Mouse (Mus musculus) MEL (cell line): Measurements from ENCODE around the gene Btk. TPM values are rescaled to one million over a fixed set of nuclear protein-coding genes. Genes with fewer than 3 reads are reported as not detected.

Source experiments
- DNase-seq: peaks from one replicate; pipeline ENCODE4 v3.0.0; 2011; ENCODE audit warnings: low read depth, low spot score
- H3K27ac ChIP-seq: 2 replicates; pipeline ENCODE4 v1.5.1; 2012; ENCODE audit warnings: low read depth, mild to moderate bottlenecking, control low read depth, low read length, moderate library complexity; ENCODE audit not compliant: control insufficient read depth
- H3K27me3 ChIP-seq, 2 experiments: fragments of 150-350 bp in 1 of 2; sonication (generic) in 1 of 2; 2 replicates each; pipeline ENCODE4 v1.6.1; 2012; ENCODE audit warnings: low read length in 2 of 2, mild to moderate bottlenecking in 2 of 2, improper control_type of control experiment in 1 of 2, moderate library complexity in 1 of 2; ENCODE audit not compliant: insufficient read depth in 2 of 2, control insufficient read depth in 1 of 2
- H3K36me3 ChIP-seq, 2 experiments: 2 replicates each; pipeline ENCODE4 v1.6.1; 2012 to 2014; ENCODE audit warnings: low read length in 2 of 2, improper control_type of control experiment in 1 of 2, inconsistent platforms in 1 of 2, mild to moderate bottlenecking in 1 of 2; ENCODE audit not compliant: insufficient read depth in 2 of 2, control insufficient read depth in 1 of 2
- H3K4me1 ChIP-seq, 2 experiments: fragments of 150-350 bp in 1 of 2; sonication (generic) in 1 of 2; 2 replicates each; pipeline ENCODE4 v1.6.1; 2012; ENCODE audit warnings: low read length in 2 of 2, improper control_type of control experiment in 1 of 2, mild to moderate bottlenecking in 1 of 2; ENCODE audit not compliant: insufficient read depth in 2 of 2, control insufficient read depth in 1 of 2
- H3K4me3 ChIP-seq, 2 experiments: fragments of 150-350 bp in 1 of 2; sonication (generic) in 1 of 2; 2 replicates each; pipeline ENCODE4 v1.5.1; 2012; ENCODE audit warnings: low read depth in 2 of 2, low read length in 2 of 2, mild to moderate bottlenecking in 2 of 2, moderate library complexity in 2 of 2, control low read depth in 1 of 2, improper control_type of control experiment in 1 of 2; ENCODE audit not compliant: control insufficient read depth in 1 of 2, insufficient read depth in 1 of 2
- H3K79me2 ChIP-seq: 2 replicates; pipeline ENCODE4 v1.6.1; 2012; ENCODE audit warnings: mild to moderate bottlenecking, low read length, moderate library complexity; ENCODE audit not compliant: control insufficient read depth, poor library complexity, insufficient read depth
- H3K9ac ChIP-seq: 2 replicates; pipeline ENCODE4 v1.6.1; 2012; ENCODE audit warnings: low read depth, mild to moderate bottlenecking, control low read depth, low read length, moderate library complexity; ENCODE audit not compliant: control insufficient read depth, poor library complexity, severe bottlenecking
- H3K9me3 ChIP-seq: fragments of 150-350 bp; sonication (generic); replicated peaks from 2 replicates; pipeline ENCODE4 v1.6.1; 2012; ENCODE audit warnings: mild to moderate bottlenecking, low read length, improper control_type of control experiment, moderate library complexity; ENCODE audit not compliant: insufficient read depth
- BHLHE40 ChIP-seq: IDR thresholded peaks from 2 replicates; pipeline ENCODE4 v1.6.1; 2012; ENCODE audit warnings: low read depth, mild to moderate bottlenecking, inconsistent platforms, low read length, improper control_type of control experiment, borderline replicate concordance
- CHD1 ChIP-seq: IDR thresholded peaks from 2 replicates; pipeline ENCODE4 v1.6.1; 2012; ENCODE audit warnings: low read depth, mild to moderate bottlenecking, inconsistent platforms, low read length, improper control_type of control experiment
- CTCF ChIP-seq, 3 experiments: IDR thresholded peaks in 2 of 3; conservative IDR thresholded peaks in 1 of 3; 2 replicates each; pipeline ENCODE4 v1.5.1; 2011 to 2012; ENCODE audit warnings: low read length in 3 of 3, low read depth in 2 of 3, mild to moderate bottlenecking in 2 of 3, improper control_type of control experiment in 1 of 3, inconsistent platforms in 1 of 3, mixed read lengths in 1 of 3, moderate library complexity in 1 of 3; ENCODE audit not compliant: control insufficient read depth in 1 of 3, insufficient read depth in 1 of 3, poor library complexity in 1 of 3, severe bottlenecking in 1 of 3
- E2F4 ChIP-seq: IDR thresholded peaks from 2 replicates; pipeline ENCODE4 v1.6.1; 2011; ENCODE audit warnings: low read depth, low read length, improper control_type of control experiment, borderline replicate concordance
- ELF1 ChIP-seq: IDR thresholded peaks from 2 replicates; pipeline ENCODE4 v1.6.1; 2014; ENCODE audit warnings: low read depth, mild to moderate bottlenecking, inconsistent platforms, low read length, improper control_type of control experiment, moderate library complexity
- EP300 ChIP-seq, 2 experiments: IDR thresholded peaks; 2 replicates each; pipeline ENCODE4 v1.6.1; 2011; ENCODE audit warnings: improper control_type of control experiment in 2 of 2, low read length in 2 of 2, low read depth in 1 of 2, mild to moderate bottlenecking in 1 of 2
- GABPA ChIP-seq: IDR thresholded peaks from 2 replicates; pipeline ENCODE4 v1.6.1; 2012; ENCODE audit warnings: low read depth, mild to moderate bottlenecking, inconsistent platforms, low read length, improper control_type of control experiment, moderate library complexity
- GATA1 ChIP-seq: IDR thresholded peaks from 2 replicates; pipeline ENCODE4 v1.6.1; 2011; ENCODE audit warnings: low read depth, low read length, improper control_type of control experiment
- HCFC1 ChIP-seq: IDR thresholded peaks from 2 replicates; pipeline ENCODE4 v1.6.1; 2012; ENCODE audit warnings: low read depth, mild to moderate bottlenecking, inconsistent platforms, low read length, improper control_type of control experiment, moderate library complexity
- KAT2A ChIP-seq: conservative IDR thresholded peaks from 2 replicates; pipeline ENCODE4 v1.6.1; 2012; ENCODE audit warnings: low read depth, low read length, improper control_type of control experiment, inconsistent platforms
- MAFK ChIP-seq: IDR thresholded peaks from 2 replicates; pipeline ENCODE4 v1.6.1; 2011; ENCODE audit warnings: low read depth, mild to moderate bottlenecking, low read length, improper control_type of control experiment, borderline replicate concordance
- MAX ChIP-seq: IDR thresholded peaks from 2 replicates; pipeline ENCODE4 v1.6.1; 2011; ENCODE audit warnings: low read length, improper control_type of control experiment
- MAZ ChIP-seq: IDR thresholded peaks from 2 replicates; pipeline ENCODE4 v1.6.1; 2012; ENCODE audit warnings: low read depth, mild to moderate bottlenecking, inconsistent platforms, low read length, improper control_type of control experiment
- NELFE ChIP-seq: IDR thresholded peaks from 2 replicates; pipeline ENCODE4 v1.6.1; 2011; ENCODE audit warnings: low read depth, low read length, improper control_type of control experiment
- NRF1 ChIP-seq: IDR thresholded peaks from 2 replicates; pipeline ENCODE4 v1.6.1; 2014; ENCODE audit warnings: low read depth, mild to moderate bottlenecking, inconsistent platforms, low read length, improper control_type of control experiment, moderate library complexity; ENCODE audit not compliant: poor library complexity, insufficient read depth, severe bottlenecking
- RAD21 ChIP-seq: IDR thresholded peaks from 2 replicates; pipeline ENCODE4 v1.6.1; 2011; ENCODE audit warnings: mild to moderate bottlenecking, low read depth, low read length, improper control_type of control experiment
- SMC3 ChIP-seq: IDR thresholded peaks from 2 replicates; pipeline ENCODE4 v1.6.1; 2011; ENCODE audit warnings: low read depth, low read length, improper control_type of control experiment
- TBP ChIP-seq: IDR thresholded peaks from 2 replicates; pipeline ENCODE4 v1.8.0; 2011; ENCODE audit warnings: low read depth, low read length, improper control_type of control experiment
- TCF12 ChIP-seq: IDR thresholded peaks from 2 replicates; pipeline ENCODE4 v1.6.1; 2014; ENCODE audit warnings: low read depth, mild to moderate bottlenecking, inconsistent platforms, low read length, improper control_type of control experiment, moderate library complexity
- USF2 ChIP-seq, 2 experiments: IDR thresholded peaks; 2 replicates each; pipeline ENCODE4 v1.6.1; 2011 to 2012; ENCODE audit warnings: improper control_type of control experiment in 2 of 2, low read length in 2 of 2, borderline replicate concordance in 1 of 2, inconsistent platforms in 1 of 2, low read depth in 1 of 2, mild to moderate bottlenecking in 1 of 2; ENCODE audit not compliant: insufficient read depth in 1 of 2
- ZC3H11A ChIP-seq: IDR thresholded peaks from 2 replicates; pipeline ENCODE4 v1.6.1; 2012; ENCODE audit warnings: low read depth, mild to moderate bottlenecking, inconsistent platforms, low read length, improper control_type of control experiment
- ZKSCAN1 ChIP-seq: IDR thresholded peaks from 2 replicates; pipeline ENCODE4 v1.6.1; 2012; ENCODE audit warnings: low read depth, mild to moderate bottlenecking, inconsistent platforms, low read length, improper control_type of control experiment, moderate library complexity
- ZNF384 ChIP-seq: IDR thresholded peaks from 2 replicates; pipeline ENCODE4 v1.6.1; 2012; ENCODE audit warnings: low read depth, mild to moderate bottlenecking, inconsistent platforms, low read length, improper control_type of control experiment
- polyA plus RNA-seq, 2 experiments: library from polyadenylated mRNA; stranded (reverse) in 1 of 2; unstranded in 1 of 2; fragments of >175 nt in 1 of 2; fragments of >200 nt in 1 of 2; gene quantifications; 2 replicates each; pipeline versions ENCODE4 v1.2.1 to v1.2.4; 2012; ENCODE audit warnings: low replicate concordance in 2 of 2, low read depth in 1 of 2; ENCODE audit not compliant: insufficient read length in 2 of 2, insufficient read depth in 1 of 2, missing spikeins in 1 of 2
- total RNA-seq: library from RNA; depleted of rRNA; stranded (reverse); fragments of 300-350 nt; gene quantifications from 2 replicates; pipeline ENCODE4 v1.2.3, GENCODE M21; 2012

Btk gene
- total and polyA plus RNA-seq, 3 experiments, result 137 to 327 (median 291) TPM

- H3K9me3 ChIP-seq, result no peaks in the 10 kb centered on the region
- TF ChIP-seq EP300 (IDR thresholded peaks at IDR 0.05; ENCODE audit: low read depth in 1 of 2, low read length in 2 of 2) (no peak), ELF1 (no peak), GATA1 (no peak), ZC3H11A (no peak), BHLHE40 (no peak), HCFC1 (no peak), USF2 (IDR thresholded peaks at IDR 0.05; ENCODE audit: borderline replicate concordance in 1 of 2, insufficient read depth in 1 of 2, low read depth in 1 of 2, low read length in 2 of 2) (no peak), NRF1 (no peak), MAFK (no peak), ZKSCAN1 (no peak), E2F4 (no peak), TCF12 (no peak), NELFE (no peak), TBP (no peak), CHD1 (no peak), KAT2A (no peak), GABPA (no peak), SMC3 (no peak), RAD21 (no peak), MAX (no peak)
- no peak overlapping the region for H3K9ac ChIP-seq
- H3K4me1 ChIP-seq, result no peaks in the 10 kb centered on the region
- H3K4me3 ChIP-seq, result no peak overlapping the region
- no peaks in the 10 kb centered on the region for H3K36me3 ChIP-seq
- H3K27ac ChIP-seq, result no peak overlapping the region
- no peak for DNase-seq
- peaks cover 7 to 11% of the 10 kb centered on the region in 2 experiments for H3K27me3 ChIP-seq
- H3K79me2 ChIP-seq, result no peaks in the 10 kb centered on the region
Observed at GRCm38 (mm10) chrX:134619695-134620094, 36.3 kb upstream of the Btk start.

GRCm38 (mm10) chrX:134614306-134614705, 30.9 kb upstream of the Btk start:
- Histone ChIP-seq H3K79me2 (no peaks in the 10 kb centered on the region; the same call in 1 of the 2 replicates), H3K27ac (no peak overlapping the region), H3K27me3 (no peaks in the 10 kb centered on the region; a peak in 1 of 4 replicates), H3K4me3 (no peak overlapping the region), H3K4me1 (peaks cover 5 to 15% of the 10 kb centered on the region in 2 experiments), H3K9me3 (no peaks in the 10 kb centered on the region), H3K36me3 (peaks cover 0 to 15% of the 10 kb centered on the region in 2 experiments; a peak in 2 of 4 replicates), H3K9ac (no peak overlapping the region)
- peak; percentile 40 for TF ChIP-seq ZC3H11A
- TF ChIP-seq ZKSCAN1, result no peak
- TF ChIP-seq ZNF384, result no peak
- TF ChIP-seq RAD21, result peak; percentile 72
- peak; percentile 63 for TF ChIP-seq SMC3
- TF ChIP-seq CTCF (IDR thresholded peaks at IDR 0.05 in 2 of 3, conservative IDR thresholded peaks at IDR 0.05 in 1 of 3; ENCODE audit: control insufficient read depth in 1 of 3, insufficient read depth in 1 of 3, low read depth in 2 of 3, low read length in 3 of 3, poor library complexity in 1 of 3, severe bottlenecking in 1 of 3), result peak; percentile 72 to 78 (median 76)
- TF ChIP-seq MAZ, result no peak
- DNase-seq, result peak; percentile 78
